Mouse (Mus musculus) intestine, embryonic 16.5 days (tissue): Measurements from ENCODE around the gene Onecut3. TPM values are rescaled to one million over a fixed set of nuclear protein-coding genes. Genes with fewer than 3 reads are reported as not detected.

ENCODE experiments used
- ATAC-seq: fragments of 200-750 bp; cut with Nextera tagmentation; 2 replicates; pipeline ENCODE4 v1.8.0; 2017; ENCODE audit warnings: moderate TSS enrichment, moderate library complexity
- H3K27ac ChIP-seq: fragments of 300-500 bp; sonication (generic); 2 replicates; pipeline ENCODE4 v1.5.1; 2014; ENCODE audit warnings: mild to moderate bottlenecking, low read length
- H3K27me3 ChIP-seq: fragments of 300-500 bp; sonication (generic); replicated peaks from 2 replicates; pipeline ENCODE4 v1.6.1; 2014; ENCODE audit warnings: low read length, control low read depth, mixed read lengths; ENCODE audit not compliant: control insufficient read depth, insufficient read depth
- H3K36me3 ChIP-seq: fragments of 300-500 bp; sonication (generic); 2 replicates; pipeline ENCODE4 v1.6.1; 2014; ENCODE audit warnings: low read length, control low read depth; ENCODE audit not compliant: control insufficient read depth, insufficient read depth
- H3K4me1 ChIP-seq: fragments of 300-500 bp; sonication (generic); 2 replicates; pipeline ENCODE4 v1.6.1; 2014; ENCODE audit warnings: low read length, control low read depth, mixed read lengths; ENCODE audit not compliant: control insufficient read depth, insufficient read depth
- H3K4me2 ChIP-seq: fragments of 300-500 bp; sonication (generic); 2 replicates; pipeline ENCODE4 v1.6.1; 2014; ENCODE audit warnings: low read depth, low read length, control low read depth
- H3K4me3 ChIP-seq: fragments of 300-500 bp; sonication (generic); 2 replicates; pipeline ENCODE4 v1.5.1; 2014; ENCODE audit warnings: mild to moderate bottlenecking, low read length
- H3K9ac ChIP-seq: fragments of 300-500 bp; sonication (generic); 2 replicates; pipeline ENCODE4 v1.6.1; 2014; ENCODE audit warnings: low read depth, low read length
- H3K9me3 ChIP-seq: fragments of 300-500 bp; sonication (generic); 2 replicates; pipeline ENCODE4 v1.6.1; 2016; ENCODE audit warnings: low read length, control low read depth; ENCODE audit not compliant: control insufficient read depth
- WGBS: fragments of 180-500 bp; shearing (Covaris S2); extraction: QIAGEN DNeasy Blood & Tissue Kit; methylation state at CpG from one replicate; pipeline ENCODE4 v1.1.7; 2014; 5-methylcytosine and 5-hydroxymethylcytosine counted together
- polyA plus RNA-seq: library from polyadenylated mRNA; unstranded; fragments of >200 nt; fragmentation: Nextera tagmentation; extraction: Ambion mirVana; gene quantifications from 2 replicates; pipeline ENCODE4 v1.2.1, GENCODE M21; 2015

Onecut3 gene
- polyA plus RNA-seq, 1 experiment from 2014 or later: 0.10 TPM

- ATAC-seq: no peak
- Histone ChIP-seq H3K4me3 (peak overlapping the region; percentile 39), H3K4me1 (peaks cover 12% of the 10 kb centered on the region), H3K4me2 (peak overlapping the region; percentile 57), H3K9ac (no peak overlapping the region), H3K36me3 (no peaks in the 10 kb centered on the region), H3K27ac (no peak overlapping the region), H3K27me3 (peaks cover 96% of the 10 kb centered on the region), H3K9me3 (no peaks in the 10 kb centered on the region)
- under 1% methylated on average over 35 of the region's 35 CpGs for WGBS
These were observed 1.3 kb downstream of the Onecut3 start for GRCm38 (mm10) chr10:80495901-80496300.

- Histone ChIP-seq H3K4me2 (no peak overlapping the region), H3K36me3 (no peaks in the 10 kb centered on the region), H3K9me3 (no peaks in the 10 kb centered on the region), H3K4me1 (peaks cover 12% of the 10 kb centered on the region), H3K27me3 (peaks cover 96% of the 10 kb centered on the region), H3K9ac (no peak overlapping the region), H3K27ac (no peak overlapping the region), H3K4me3 (no peak overlapping the region)
- no peak for ATAC-seq
- 1% methylated on average over 20 of the region's 20 CpGs for WGBS
These were observed 1.8 kb downstream of the Onecut3 start for GRCm38 (mm10) chr10:80496421-80496820.

- WGBS: 2% methylated on average over 7 of the region's 7 CpGs
- H3K36me3 ChIP-seq: no peaks in the 10 kb centered on the region
- no peak overlapping the region; the same call in 1 of the 2 replicates for H3K9ac ChIP-seq
- H3K4me2 ChIP-seq: no peak overlapping the region
- H3K27ac ChIP-seq: no peak overlapping the region
- H3K4me1 ChIP-seq: peaks cover 6% of the 10 kb centered on the region; the same call in 1 of the 2 replicates
- no peaks in the 10 kb centered on the region for H3K9me3 ChIP-seq
- peaks cover 80% of the 10 kb centered on the region for H3K27me3 ChIP-seq
- no peak for ATAC-seq
- H3K4me3 ChIP-seq: no peak overlapping the region
These were observed 7.7 kb downstream of the Onecut3 start for GRCm38 (mm10) chr10:80502291-80502690.

- Histone ChIP-seq H3K9ac (no peak overlapping the region; the same call in 1 of the 2 replicates), H3K4me1 (peaks cover 6% of the 10 kb centered on the region; the same call in 1 of the 2 replicates), H3K36me3 (no peaks in the 10 kb centered on the region), H3K9me3 (no peaks in the 10 kb centered on the region), H3K4me2 (no peak overlapping the region), H3K27ac (no peak overlapping the region), H3K27me3 (peaks cover 78% of the 10 kb centered on the region), H3K4me3 (no peak overlapping the region)
- no peak for ATAC-seq
- 8% methylated on average over 22 of the region's 22 CpGs for WGBS
These were observed 8.2 kb downstream of the Onecut3 start for GRCm38 (mm10) chr10:80502819-80503314.

- Histone ChIP-seq H3K4me1 (peaks cover 6% of the 10 kb centered on the region; the same call in 1 of the 2 replicates), H3K27ac (no peak overlapping the region), H3K4me3 (peak overlapping the region; percentile 19), H3K4me2 (peak overlapping the region; percentile 19; the same call in 1 of the 2 replicates), H3K9ac (no peak overlapping the region), H3K27me3 (peaks cover 70% of the 10 kb centered on the region), H3K36me3 (no peaks in the 10 kb centered on the region), H3K9me3 (no peaks in the 10 kb centered on the region)
- peak; percentile 78 for ATAC-seq
- 5% methylated on average over 27 of the region's 27 CpGs for WGBS
These were observed 9.1 kb downstream of the Onecut3 start for GRCm38 (mm10) chr10:80503599-80504220.

GRCm38 (mm10) chr10:80504724-80505123 lies 10.1 kb downstream of the Onecut3 start:
- H3K4me2 ChIP-seq: no peak overlapping the region
- no peak overlapping the region for H3K4me3 ChIP-seq
- no peak overlapping the region for H3K27ac ChIP-seq
- H3K9me3 ChIP-seq: no peaks in the 10 kb centered on the region
- H3K9ac ChIP-seq: no peak overlapping the region
- WGBS: 6% methylated on average over 9 of the region's 9 CpGs
- H3K4me1 ChIP-seq: peaks cover 8% of the 10 kb centered on the region
- peaks cover 61% of the 10 kb centered on the region for H3K27me3 ChIP-seq
- no peak for ATAC-seq
- H3K36me3 ChIP-seq: no peaks in the 10 kb centered on the region

- H3K9me3 ChIP-seq: no peaks in the 10 kb centered on the region
- peaks cover 54% of the 10 kb centered on the region for H3K27me3 ChIP-seq
- under 1% methylated on average over 11 of the region's 11 CpGs for WGBS
- peaks cover 12% of the 10 kb centered on the region for H3K4me1 ChIP-seq
- no peaks in the 10 kb centered on the region for H3K36me3 ChIP-seq
- H3K27ac ChIP-seq: no peak overlapping the region
- H3K9ac ChIP-seq: no peak overlapping the region
- H3K4me3 ChIP-seq: no peak overlapping the region
- no peak for ATAC-seq
- no peak overlapping the region for H3K4me2 ChIP-seq
These were observed 11.6 kb downstream of the Onecut3 start for GRCm38 (mm10) chr10:80506222-80506621.

- H3K4me2 ChIP-seq: peak overlapping the region; percentile 79
- H3K36me3 ChIP-seq: no peaks in the 10 kb centered on the region
- peak overlapping the region; percentile 64 for H3K9ac ChIP-seq
- H3K27me3 ChIP-seq: peaks cover 54% of the 10 kb centered on the region
- no peak overlapping the region for H3K27ac ChIP-seq
- peaks cover 6% of the 10 kb centered on the region for H3K4me1 ChIP-seq
- peak overlapping the region; percentile 50 for H3K4me3 ChIP-seq
- no peaks in the 10 kb centered on the region for H3K9me3 ChIP-seq
- ATAC-seq: peak; percentile 73
- WGBS: 10% methylated on average over 20 of the region's 20 CpGs
These were observed 15.0 kb downstream of the Onecut3 start for GRCm38 (mm10) chr10:80509412-80510272.

GRCm38 (mm10) chr10:80510273-80510660 lies 15.6 kb downstream of the Onecut3 start:
- no peak for ATAC-seq
- 54% methylated on average over 10 of the region's 10 CpGs for WGBS
- Histone ChIP-seq H3K27me3 (peaks cover 54% of the 10 kb centered on the region), H3K27ac (no peak overlapping the region), H3K36me3 (no peaks in the 10 kb centered on the region), H3K9me3 (no peaks in the 10 kb centered on the region), H3K4me2 (no peak overlapping the region), H3K4me3 (no peak overlapping the region), H3K4me1 (peaks cover 6% of the 10 kb centered on the region), H3K9ac (no peak overlapping the region)
